Mouse (Mus musculus): Measurements from ENCODE around the gene Rnf212b.

DNA sequence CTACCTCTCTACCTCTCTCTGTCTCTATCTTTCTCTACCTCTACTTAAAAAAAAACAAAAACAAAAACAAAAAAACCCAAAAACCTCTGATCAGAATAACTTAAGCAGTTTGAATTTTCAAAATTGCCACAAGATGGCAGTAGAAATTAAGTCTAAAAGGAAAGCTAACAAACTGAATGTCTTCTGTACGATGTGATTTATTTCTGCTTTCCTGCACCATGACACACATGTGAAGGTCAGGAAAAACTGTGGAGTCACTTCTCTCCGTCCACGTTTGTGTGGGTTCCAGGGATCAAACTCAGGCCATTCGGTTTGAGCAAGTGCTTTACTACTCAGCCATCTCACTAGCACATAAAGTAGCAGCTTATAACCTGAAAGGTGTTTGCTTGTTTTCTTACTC lies 29.5 kb downstream of the Rnf212b start:
- TF ChIP-seq CTCF (IDR thresholded peaks at IDR 0.05; ENCODE audit: low read depth, low read length): no peak
- TF ChIP-seq POLR2A (IDR thresholded peaks at IDR 0.05; ENCODE audit: borderline replicate concordance, low read depth, low read length): no peak

All from bone marrow macrophage, adult 2 months (primary cell).